Mouse (Mus musculus) megakaryocyte-erythroid progenitor cell, adult 5-6 weeks (primary cell): ENCODE measurements around the gene Eef1akmt3. TPM values are rescaled to one million over a fixed set of nuclear protein-coding genes. Genes with fewer than 3 reads are reported as not detected.

Experiments
- ATAC-seq: replicated peaks from 2 replicates; pipeline ENCODE4 v1.8.0; 2016; ENCODE audit warnings: mild to moderate bottlenecking, inconsistent platforms; ENCODE audit not compliant: severe bottlenecking, poor library complexity, low FRiP score, low TSS enrichment
- total RNA-seq, 2 experiments: library from RNA; stranded (forward) in 1 of 2; stranded (reverse) in 1 of 2; fragments of 200-1000, 215-1000 nt in 1 of 2; fragments of >200 nt in 1 of 2; fragmentation: Nextera tagmentation in 1 of 2; gene quantifications; 2 replicates each; pipeline ENCODE4 v1.2.3; 2014 to 2017

Gene Eef1akmt3
- total RNA-seq, 2 experiments from 2014 or later, result not detected

- ATAC-seq, result peak; percentile 78
Measured at GRCm38 (mm10) chr10:127058161-127058560, 16.8 kb upstream of the Eef1akmt3 start.

- ATAC-seq, result no peak
Measured at GRCm38 (mm10) chr10:127056490-127056889, 15.2 kb upstream of the Eef1akmt3 start.

GRCm38 (mm10) chr10:127055406-127055805 is 14.1 kb upstream of the Eef1akmt3 start:
- no peak for ATAC-seq

GRCm38 (mm10) chr10:127054646-127055045 is 13.3 kb upstream of the Eef1akmt3 start:
- no peak for ATAC-seq

- no peak for ATAC-seq
Measured at GRCm38 (mm10) chr10:127050119-127050474, 8.8 kb upstream of the Eef1akmt3 start.

GRCm38 (mm10) chr10:127049395-127050118 is 8.2 kb upstream of the Eef1akmt3 start:
- peak; percentile 20; the same call in 1 of the 2 replicates for ATAC-seq

GRCm38 (mm10) chr10:127048608-127049394 is 7.5 kb upstream of the Eef1akmt3 start:
- ATAC-seq, result peak; percentile 21; the same call in 1 of the 2 replicates

- no peak for ATAC-seq
Measured at GRCm38 (mm10) chr10:127047954-127048353, 6.6 kb upstream of the Eef1akmt3 start, which contains the start of gene Cyp27b1. Gene Cyp27b1, plus strand, starts transcription at chr10:127048250.

- no peak for ATAC-seq
Measured at GRCm38 (mm10) chr10:127043187-127043586, 1.9 kb upstream of the Eef1akmt3 start.

GRCm38 (mm10) chr10:127042468-127043115 is 1.3 kb upstream of the Eef1akmt3 start:
- no peak for ATAC-seq

GRCm38 (mm10) chr10:127041774-127042338 is 543 bp upstream of the Eef1akmt3 start:
- peak; percentile 79 for ATAC-seq

GRCm38 (mm10) chr10:127040569-127041214 is 621 bp downstream of the Eef1akmt3 start:
- no peak for ATAC-seq

- ATAC-seq, result no peak
Measured at GRCm38 (mm10) chr10:127037641-127038040, 3.7 kb downstream of the Eef1akmt3 start.

- no peak for ATAC-seq
Measured at GRCm38 (mm10) chr10:127036273-127036672, 5.0 kb downstream of the Eef1akmt3 start.

GRCm38 (mm10) chr10:127033301-127033741 is 8.0 kb downstream of the Eef1akmt3 start:
- ATAC-seq, result no peak

- peak; percentile 96 for ATAC-seq
Measured at GRCm38 (mm10) chr10:127030336-127031296, 10.7 kb downstream of the Eef1akmt3 start, which contains the start of gene Tsfm. Gene Tsfm, minus strand, starts transcription at chr10:127030840.

GRCm38 (mm10) chr10:127018422-127018821 is 22.9 kb downstream of the Eef1akmt3 start:
- no peak for ATAC-seq

GRCm38 (mm10) chr10:127017071-127017470 is 24.2 kb downstream of the Eef1akmt3 start:
- ATAC-seq, result no peak
